Mouse (Mus musculus): ENCODE measurements at regions not wholly inside any gene's neighbourhood (a gene's known extent, or its start where the extent isn't known, plus 50 kb on each side); places are given as distances from the start of the nearest gene placed in this dataset.

DNA sequence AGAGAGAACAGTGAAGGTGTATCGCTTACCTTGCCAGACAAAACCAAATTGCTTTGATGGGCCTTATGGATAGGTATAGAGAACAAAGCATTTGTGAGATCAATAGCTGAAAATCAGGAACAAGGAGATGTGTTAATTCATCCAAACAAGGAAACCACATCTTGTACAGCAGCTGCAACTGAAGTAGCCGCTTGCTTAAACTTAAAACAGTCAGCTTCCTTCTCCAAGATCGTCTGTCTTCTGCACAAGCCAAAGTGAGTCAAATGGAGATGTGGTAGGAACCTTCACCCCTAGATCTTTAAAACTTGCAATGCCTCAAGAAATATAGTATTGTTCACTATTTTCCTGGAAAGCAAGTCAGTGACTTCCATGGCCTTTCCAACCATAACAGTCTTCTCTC is 95.6 kb upstream of the Pcgf5 start:
- Histone ChIP-seq H3K4me1 (ENCODE audit: control insufficient read depth, insufficient read depth, low read length) (no peaks in the 10 kb centered on the region; the same call in 1 of the 2 replicates), H3K4me3 (ENCODE audit: insufficient read depth, low read length) (no peak overlapping the region), H3K27ac (ENCODE audit: insufficient read depth, low read length) (no peak overlapping the region)
- no peak for TF ChIP-seq POLR2A (IDR thresholded peaks at IDR 0.05; ENCODE audit: extremely low read depth, insufficient read depth, low read length)

DNA sequence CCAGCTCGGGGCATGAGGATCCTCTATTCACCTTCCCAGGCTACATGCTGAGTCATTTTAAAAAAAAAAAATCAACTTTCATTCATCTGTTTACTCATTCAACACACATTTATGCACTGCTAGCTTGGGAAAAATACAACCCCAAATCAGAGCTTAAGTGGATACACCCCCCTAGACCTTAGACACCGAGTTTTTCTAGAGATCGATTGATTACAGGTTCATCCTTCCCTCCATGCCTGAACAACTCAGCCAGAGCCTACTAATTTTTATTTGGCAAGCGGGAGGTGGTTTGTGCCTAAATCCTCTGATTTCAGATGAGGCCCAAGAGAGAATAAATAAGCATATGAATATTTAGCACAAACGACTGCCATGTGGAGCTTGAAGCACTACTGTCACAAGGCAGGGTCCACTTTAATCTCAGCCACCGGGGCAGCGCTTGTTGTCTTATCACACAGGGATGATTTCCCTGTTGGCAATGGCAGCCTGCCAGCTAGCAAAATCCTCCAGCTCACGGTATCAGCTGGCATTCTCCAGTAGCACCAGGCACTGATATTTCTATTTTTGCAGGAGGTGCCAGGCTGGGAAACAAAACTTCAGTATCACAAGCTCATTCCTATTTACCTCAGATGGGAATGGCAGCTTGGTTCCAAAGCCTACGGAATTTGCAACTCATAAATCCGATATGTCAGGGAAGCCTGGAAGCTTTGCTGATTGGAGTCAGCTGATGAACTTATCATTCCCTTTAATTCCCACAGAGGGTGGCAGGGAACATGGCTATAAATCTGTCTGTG is 90.2 kb upstream of the Pcgf5 start:
- no peak overlapping the region for H3K4me3 ChIP-seq (ENCODE audit: insufficient read depth, low read length)
- no peak overlapping the region for H3K27ac ChIP-seq (ENCODE audit: insufficient read depth, low read length)
- no peaks in the 10 kb centered on the region; the same call in 1 of the 2 replicates for H3K4me1 ChIP-seq (ENCODE audit: control insufficient read depth, insufficient read depth, low read length)
- TF ChIP-seq POLR2A (IDR thresholded peaks at IDR 0.05; ENCODE audit: extremely low read depth, insufficient read depth, low read length), result no peak
- TF ChIP-seq CTCF (IDR thresholded peaks at IDR 0.05; ENCODE audit: extremely low read depth, insufficient read depth, low read length), result no peak

DNA sequence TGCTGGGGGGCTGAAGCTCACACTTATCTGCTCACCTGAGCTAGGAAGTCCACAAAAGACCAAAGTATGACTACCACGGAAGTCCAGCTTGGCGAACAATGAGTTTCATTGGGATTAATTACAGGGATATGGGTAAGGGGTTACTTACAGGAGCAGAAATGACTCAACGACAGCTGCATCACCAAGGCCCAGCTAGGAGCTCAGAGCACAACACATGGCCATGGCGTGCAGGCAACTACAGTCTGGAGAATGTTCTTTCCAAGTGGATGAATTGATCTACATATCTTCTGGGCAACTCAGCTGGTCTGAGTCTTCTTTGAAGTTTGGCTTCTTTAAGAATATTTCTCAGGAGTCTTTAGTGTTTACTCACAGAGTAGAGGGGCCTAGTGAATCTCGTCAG is 86.3 kb upstream of the Pcgf5 start:
- H3K4me3 ChIP-seq (ENCODE audit: insufficient read depth, low read length), result no peak overlapping the region
- TF ChIP-seq CTCF (IDR thresholded peaks at IDR 0.05; ENCODE audit: extremely low read depth, insufficient read depth, low read length) (no peak), POLR2A (IDR thresholded peaks at IDR 0.05; ENCODE audit: extremely low read depth, insufficient read depth, low read length) (no peak)
- no peak overlapping the region for H3K27ac ChIP-seq (ENCODE audit: insufficient read depth, low read length)
- no peaks in the 10 kb centered on the region; the same call in 1 of the 2 replicates for H3K4me1 ChIP-seq (ENCODE audit: control insufficient read depth, insufficient read depth, low read length)

DNA sequence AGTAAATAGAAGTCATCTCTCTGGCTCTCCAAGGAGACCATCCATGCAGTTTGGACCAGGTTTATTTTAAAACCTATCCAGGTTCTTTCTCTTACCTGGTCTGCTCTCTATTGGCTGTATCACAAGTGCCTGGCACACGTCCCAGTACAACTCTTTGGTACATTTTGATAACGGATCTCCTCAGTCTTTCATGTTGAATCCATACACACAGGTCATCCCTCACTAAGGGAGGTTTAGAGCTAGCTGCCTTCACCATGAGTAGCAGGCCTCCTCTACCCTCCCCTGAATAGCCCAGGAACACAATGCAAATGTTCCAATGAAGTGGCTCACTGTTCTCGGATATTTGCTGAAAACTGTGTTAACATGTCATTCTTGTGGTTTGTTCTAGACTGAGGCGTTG is 84.2 kb upstream of the Pcgf5 start:
- Histone ChIP-seq H3K4me1 (ENCODE audit: control insufficient read depth, insufficient read depth, low read length) (no peaks in the 10 kb centered on the region), H3K27ac (ENCODE audit: insufficient read depth, low read length) (peak overlapping the region; percentile 10; the same call in 1 of the 2 replicates), H3K4me3 (ENCODE audit: insufficient read depth, low read length) (no peak overlapping the region)
- TF ChIP-seq POLR2A (IDR thresholded peaks at IDR 0.05; ENCODE audit: extremely low read depth, insufficient read depth, low read length) (no peak), CTCF (IDR thresholded peaks at IDR 0.05; ENCODE audit: extremely low read depth, insufficient read depth, low read length) (no peak)

DNA sequence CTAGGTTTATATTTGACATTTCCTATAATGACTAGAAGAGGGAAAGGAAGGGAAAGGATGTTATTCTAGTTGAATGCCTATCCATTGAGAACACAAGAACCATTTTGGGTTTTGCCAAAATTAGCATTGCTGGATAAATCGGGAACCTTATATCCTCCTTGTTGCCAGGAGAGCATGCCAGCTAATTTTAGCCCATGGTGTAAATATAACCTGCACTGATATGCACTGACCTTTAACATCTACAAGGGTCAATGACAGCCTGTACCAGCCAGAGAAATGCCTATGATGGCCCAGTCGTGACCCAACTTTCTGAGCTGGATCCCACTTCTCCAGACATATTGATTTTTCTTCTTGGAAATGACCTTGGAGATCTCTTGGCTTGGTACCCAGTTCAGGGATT is 83.7 kb upstream of the Pcgf5 start:
- H3K27ac ChIP-seq (ENCODE audit: insufficient read depth, low read length), result no peak overlapping the region
- no peak for TF ChIP-seq POLR2A (IDR thresholded peaks at IDR 0.05; ENCODE audit: extremely low read depth, insufficient read depth, low read length)
- no peak for TF ChIP-seq CTCF (IDR thresholded peaks at IDR 0.05; ENCODE audit: extremely low read depth, insufficient read depth, low read length)
- H3K4me1 ChIP-seq (ENCODE audit: control insufficient read depth, insufficient read depth, low read length), result no peaks in the 10 kb centered on the region
- no peak overlapping the region for H3K4me3 ChIP-seq (ENCODE audit: insufficient read depth, low read length)

DNA sequence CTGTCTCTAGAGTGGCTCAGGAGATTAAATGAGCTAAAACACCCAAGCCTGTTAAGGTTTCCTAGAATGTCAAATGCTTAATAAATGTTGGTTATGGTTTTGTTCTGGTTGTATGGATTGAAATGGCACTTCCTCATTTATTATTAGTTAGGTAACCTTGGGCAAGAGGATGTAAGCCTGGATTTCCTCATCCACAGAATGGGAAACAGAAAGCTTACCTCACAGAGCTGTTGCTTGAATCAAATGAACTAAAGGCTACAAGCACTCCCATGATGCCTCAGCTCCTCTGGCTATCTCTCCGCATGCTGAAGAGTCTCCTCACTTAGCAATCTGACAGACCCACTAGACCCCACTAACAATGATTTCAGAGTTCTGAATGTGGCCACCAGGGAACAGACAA is 82.8 kb upstream of the Pcgf5 start:
- TF ChIP-seq POLR2A (IDR thresholded peaks at IDR 0.05; ENCODE audit: extremely low read depth, insufficient read depth, low read length) (no peak), CTCF (IDR thresholded peaks at IDR 0.05; ENCODE audit: extremely low read depth, insufficient read depth, low read length) (no peak)
- Histone ChIP-seq H3K4me3 (ENCODE audit: insufficient read depth, low read length) (no peak overlapping the region), H3K27ac (ENCODE audit: insufficient read depth, low read length) (no peak overlapping the region), H3K4me1 (ENCODE audit: control insufficient read depth, insufficient read depth, low read length) (no peaks in the 10 kb centered on the region)

DNA sequence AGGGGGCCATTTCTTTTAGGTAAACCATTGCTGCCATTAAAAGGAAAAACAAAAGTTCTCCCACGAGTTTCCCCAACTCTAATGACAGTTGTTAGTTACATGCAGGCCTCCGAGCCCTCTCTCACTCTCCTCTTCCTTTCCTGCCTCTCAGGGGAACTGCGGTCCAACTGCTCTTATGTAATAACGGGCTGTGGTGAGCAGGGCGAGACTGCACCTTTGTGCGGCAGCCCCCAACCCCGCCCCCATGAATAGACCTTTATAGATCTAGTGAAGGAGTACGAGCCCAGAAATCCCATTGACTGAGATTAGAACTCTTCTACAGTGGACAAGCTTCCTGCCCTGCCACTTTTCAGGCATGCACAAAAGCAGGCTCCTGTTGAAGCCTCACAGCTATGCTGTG is 81.8 kb upstream of the Pcgf5 start:
- H3K4me1 ChIP-seq (ENCODE audit: control insufficient read depth, insufficient read depth, low read length), result no peaks in the 10 kb centered on the region
- no peak overlapping the region for H3K27ac ChIP-seq (ENCODE audit: insufficient read depth, low read length)
- TF ChIP-seq CTCF (IDR thresholded peaks at IDR 0.05; ENCODE audit: extremely low read depth, insufficient read depth, low read length) (no peak), POLR2A (IDR thresholded peaks at IDR 0.05; ENCODE audit: extremely low read depth, insufficient read depth, low read length) (no peak)
- no peak overlapping the region for H3K4me3 ChIP-seq (ENCODE audit: insufficient read depth, low read length)

DNA sequence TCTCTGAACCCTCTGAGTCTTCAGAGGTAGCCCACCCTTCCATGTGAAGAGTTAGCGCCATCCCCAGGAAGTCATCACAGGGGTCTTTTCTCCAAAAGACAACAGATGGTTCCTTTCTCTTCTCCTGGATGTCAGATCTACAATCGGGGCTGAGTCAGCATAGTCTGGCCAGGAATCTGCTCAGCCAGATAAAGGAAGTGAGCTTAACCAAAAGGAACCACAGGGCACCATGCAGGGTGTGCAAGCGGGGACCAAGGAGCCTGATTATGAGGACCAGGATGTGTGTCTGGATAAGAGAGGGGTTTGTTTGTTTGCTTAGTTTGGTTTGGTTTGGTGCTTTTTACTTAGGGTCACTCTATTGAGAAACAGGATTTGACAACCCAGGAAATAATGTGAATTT is 74.6 kb upstream of the Pcgf5 start:
- TF ChIP-seq POLR2A (IDR thresholded peaks at IDR 0.05; ENCODE audit: extremely low read depth, insufficient read depth, low read length), result no peak
- no peak for TF ChIP-seq CTCF (IDR thresholded peaks at IDR 0.05; ENCODE audit: extremely low read depth, insufficient read depth, low read length)
- no peaks in the 10 kb centered on the region for H3K4me1 ChIP-seq (ENCODE audit: control insufficient read depth, insufficient read depth, low read length)
- H3K27ac ChIP-seq (ENCODE audit: insufficient read depth, low read length), result no peak overlapping the region
- H3K4me3 ChIP-seq (ENCODE audit: insufficient read depth, low read length), result no peak overlapping the region

DNA sequence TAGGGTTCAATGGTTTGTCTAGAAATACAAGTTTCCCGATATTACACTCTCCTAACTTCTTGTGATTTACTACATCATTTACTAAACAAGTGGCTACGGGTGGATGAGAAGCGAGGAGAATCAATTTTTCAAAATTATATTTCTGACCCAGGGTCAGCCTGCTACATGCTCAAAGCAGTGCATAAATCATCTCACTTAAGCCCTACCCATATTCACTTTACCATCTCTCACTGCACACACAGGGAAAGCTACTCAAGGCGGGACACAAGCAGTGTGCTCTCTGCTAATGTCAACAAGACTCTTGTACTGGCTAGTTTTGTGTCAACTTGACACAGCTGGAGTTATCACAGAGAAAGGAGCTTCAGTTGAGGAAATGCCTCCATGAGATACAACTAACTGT is 62.6 kb upstream of the Pcgf5 start:
- Histone ChIP-seq H3K27ac (ENCODE audit: insufficient read depth, low read length) (no peak overlapping the region), H3K4me1 (ENCODE audit: control insufficient read depth, insufficient read depth, low read length) (no peaks in the 10 kb centered on the region), H3K4me3 (ENCODE audit: insufficient read depth, low read length) (no peak overlapping the region)
- TF ChIP-seq POLR2A (IDR thresholded peaks at IDR 0.05; ENCODE audit: extremely low read depth, insufficient read depth, low read length) (no peak), CTCF (IDR thresholded peaks at IDR 0.05; ENCODE audit: extremely low read depth, insufficient read depth, low read length) (no peak)

DNA sequence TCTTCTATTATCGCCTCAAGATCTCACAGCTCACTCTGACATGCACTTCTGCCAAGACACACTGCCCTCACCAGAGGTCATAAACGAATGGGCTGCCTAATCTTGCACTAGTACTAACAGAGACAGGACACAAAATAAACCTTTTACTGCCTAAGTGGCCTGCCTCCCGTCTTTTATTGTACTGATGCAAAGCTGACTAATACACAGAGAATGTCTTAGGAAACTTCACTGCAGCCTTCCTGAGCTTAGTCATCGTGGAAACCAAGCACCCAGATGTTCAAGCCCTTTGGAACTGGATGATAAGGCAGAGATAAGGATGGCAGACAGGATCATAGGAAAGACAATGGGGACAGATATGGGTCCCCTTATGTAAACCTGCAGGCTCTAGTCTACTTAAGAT is 57.3 kb upstream of the Pcgf5 start:
- no peak overlapping the region for H3K27ac ChIP-seq (ENCODE audit: insufficient read depth, low read length)
- no peaks in the 10 kb centered on the region for H3K4me1 ChIP-seq (ENCODE audit: control insufficient read depth, insufficient read depth, low read length)
- no peak overlapping the region for H3K4me3 ChIP-seq (ENCODE audit: insufficient read depth, low read length)
- no peak for TF ChIP-seq CTCF (IDR thresholded peaks at IDR 0.05; ENCODE audit: extremely low read depth, insufficient read depth, low read length)
- TF ChIP-seq POLR2A (IDR thresholded peaks at IDR 0.05; ENCODE audit: extremely low read depth, insufficient read depth, low read length), result no peak
